Mouse (Mus musculus) bone marrow macrophage, adult 2 months (primary cell): ENCODE results near the gene Ntrk2. TPM values are rescaled to one million over a fixed set of nuclear protein-coding genes. Genes with fewer than 3 reads are reported as not detected.

Source experiments
- H3K27ac ChIP-seq: 2 replicates; pipeline ENCODE4 v1.5.1; 2012; ENCODE audit warnings: low read depth, low read length; ENCODE audit not compliant: insufficient read depth
- H3K4me1 ChIP-seq: 2 replicates; pipeline ENCODE4 v1.6.1; 2012; ENCODE audit warnings: low read length; ENCODE audit not compliant: control insufficient read depth, insufficient read depth
- H3K4me3 ChIP-seq: 2 replicates; pipeline ENCODE4 v1.5.1; 2012; ENCODE audit warnings: mild to moderate bottlenecking, low read length, moderate library complexity; ENCODE audit not compliant: insufficient read depth
- CTCF ChIP-seq: IDR thresholded peaks from 2 replicates; pipeline ENCODE4 v1.5.1; 2012; ENCODE audit warnings: low read depth, mild to moderate bottlenecking, low read length, moderate library complexity
- POLR2A ChIP-seq: IDR thresholded peaks from 2 replicates; pipeline ENCODE4 v1.6.1; 2012; ENCODE audit warnings: mild to moderate bottlenecking, low read depth, low read length, borderline replicate concordance
- polyA plus RNA-seq: library from polyadenylated mRNA; stranded (reverse); fragments of >200 nt; gene quantifications from 2 replicates; pipeline ENCODE4 v1.2.4, GENCODE M21; 2012; ENCODE audit not compliant: missing spikeins, insufficient read depth, insufficient read length

The Ntrk2 gene
- polyA plus RNA-seq, 1 experiment: not detected

DNA sequence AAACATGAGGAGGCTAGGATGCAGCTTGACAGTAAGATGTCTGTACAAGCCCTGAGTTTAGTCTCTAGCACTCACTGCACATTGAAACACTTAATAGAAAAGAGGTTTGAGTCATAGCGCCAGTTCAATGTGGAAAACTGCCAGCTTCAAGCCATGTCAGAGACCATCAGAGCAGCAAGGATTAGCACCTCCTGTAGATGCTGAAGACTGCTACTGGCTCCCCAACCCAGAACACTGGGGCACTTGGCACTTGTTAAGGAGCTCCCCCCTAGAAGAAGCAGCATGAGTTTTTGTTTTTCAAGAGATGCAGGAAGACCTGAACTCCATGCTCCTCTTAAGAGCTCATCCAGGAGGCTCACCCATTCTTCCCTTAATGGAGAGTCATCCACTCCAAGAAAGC lies 251.5 kb downstream of the Ntrk2 start:
- H3K4me1 ChIP-seq: no peaks in the 10 kb centered on the region
- H3K4me3 ChIP-seq: no peak overlapping the region
- no peak overlapping the region for H3K27ac ChIP-seq
- TF ChIP-seq POLR2A (no peak), CTCF (no peak)

- TF ChIP-seq POLR2A (no peak), CTCF (no peak)
- no peak overlapping the region for H3K4me3 ChIP-seq
- no peak overlapping the region for H3K27ac ChIP-seq
- H3K4me1 ChIP-seq: no peaks in the 10 kb centered on the region
Measured at GRCm38 (mm10) chr13:59059118-59059517, 252.7 kb downstream of the Ntrk2 start.

DNA sequence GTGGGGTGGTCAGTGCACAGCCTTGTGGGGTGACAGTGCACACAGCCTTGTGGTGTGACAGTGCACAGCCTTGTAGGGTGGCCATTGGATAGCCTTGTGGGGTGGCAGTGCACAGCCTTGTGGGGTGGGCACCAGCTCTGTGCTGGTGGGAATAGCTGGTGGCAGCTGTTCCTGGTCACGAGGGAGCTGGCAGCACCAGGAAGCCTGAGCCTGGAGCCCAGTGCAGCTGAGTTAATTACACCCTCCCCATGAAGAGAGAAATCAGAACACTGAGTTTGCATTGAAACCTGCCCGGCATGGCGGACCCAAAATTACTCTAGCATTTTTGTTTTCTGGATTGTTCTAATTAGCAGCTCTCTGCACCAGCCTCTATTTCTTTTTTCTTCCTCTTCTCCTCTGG lies 259.3 kb downstream of the Ntrk2 start:
- Histone ChIP-seq H3K4me1 (no peaks in the 10 kb centered on the region), H3K4me3 (no peak overlapping the region), H3K27ac (no peak overlapping the region)
- TF ChIP-seq CTCF (no peak), POLR2A (no peak)

GRCm38 (mm10) chr13:59073635-59074256 lies 267.4 kb downstream of the Ntrk2 start:
- Histone ChIP-seq H3K4me3 (no peak overlapping the region), H3K27ac (no peak overlapping the region), H3K4me1 (no peaks in the 10 kb centered on the region)
- TF ChIP-seq CTCF (peak; percentile 23; the same call in 1 of the 2 replicates), POLR2A (no peak)

DNA sequence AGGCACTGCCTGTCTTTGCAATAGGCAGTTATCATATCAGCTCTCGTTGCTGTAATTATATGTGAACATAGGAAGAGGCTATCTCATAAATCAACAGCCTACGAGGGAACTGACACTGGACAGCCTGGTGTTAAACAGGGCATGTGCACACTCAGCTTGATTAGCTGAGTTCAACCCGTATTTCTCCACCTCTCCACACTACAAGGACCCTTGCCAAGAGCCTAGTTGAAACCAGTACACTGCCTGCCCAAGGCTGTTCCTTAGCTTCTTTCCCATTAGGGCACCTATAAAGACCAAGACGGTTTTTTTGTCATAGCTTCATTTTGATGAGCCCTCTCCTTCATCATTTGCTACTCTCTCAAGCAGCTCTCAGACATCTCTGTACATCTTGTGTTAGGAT lies 270.1 kb downstream of the Ntrk2 start:
- H3K4me3 ChIP-seq: no peak overlapping the region
- H3K27ac ChIP-seq: no peak overlapping the region
- no peaks in the 10 kb centered on the region for H3K4me1 ChIP-seq
- TF ChIP-seq POLR2A: no peak
- TF ChIP-seq CTCF: no peak

DNA sequence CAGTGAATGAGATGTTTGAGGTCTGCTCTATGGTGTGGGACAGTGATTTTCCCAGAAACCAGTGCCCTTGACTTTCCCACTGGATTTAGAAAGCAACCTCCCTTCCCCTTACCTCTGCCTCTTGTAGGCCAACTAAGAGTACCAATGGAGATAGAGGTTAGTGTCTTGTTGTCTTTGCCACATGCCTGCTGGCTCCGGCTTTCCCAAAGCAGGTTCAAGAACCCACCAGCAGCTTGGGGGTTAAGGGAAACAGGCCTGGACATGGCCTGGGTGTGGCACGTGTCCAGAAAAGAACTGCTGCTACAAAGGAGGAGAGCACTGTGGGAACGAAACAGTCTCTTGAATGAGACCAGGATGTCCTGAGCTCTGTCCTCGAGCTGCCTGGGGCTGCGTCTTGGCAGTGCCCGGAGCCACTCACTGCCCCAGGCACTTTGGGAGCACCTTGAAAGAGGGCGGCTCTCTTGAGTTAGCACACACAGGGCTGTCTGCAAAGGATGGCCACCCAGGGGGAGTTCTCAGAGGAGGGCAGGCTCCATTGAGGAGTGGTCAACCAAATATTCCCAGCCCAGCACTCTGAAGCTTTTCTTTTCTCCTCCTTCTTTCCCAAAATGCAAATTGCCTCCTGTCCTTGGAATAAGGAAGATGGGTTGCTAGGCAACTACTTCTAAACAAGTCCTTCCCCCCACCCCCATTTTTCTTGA lies 273.5 kb downstream of the Ntrk2 start:
- TF ChIP-seq POLR2A: no peak
- Histone ChIP-seq H3K4me3 (no peak overlapping the region), H3K27ac (no peak overlapping the region), H3K4me1 (no peaks in the 10 kb centered on the region)

DNA sequence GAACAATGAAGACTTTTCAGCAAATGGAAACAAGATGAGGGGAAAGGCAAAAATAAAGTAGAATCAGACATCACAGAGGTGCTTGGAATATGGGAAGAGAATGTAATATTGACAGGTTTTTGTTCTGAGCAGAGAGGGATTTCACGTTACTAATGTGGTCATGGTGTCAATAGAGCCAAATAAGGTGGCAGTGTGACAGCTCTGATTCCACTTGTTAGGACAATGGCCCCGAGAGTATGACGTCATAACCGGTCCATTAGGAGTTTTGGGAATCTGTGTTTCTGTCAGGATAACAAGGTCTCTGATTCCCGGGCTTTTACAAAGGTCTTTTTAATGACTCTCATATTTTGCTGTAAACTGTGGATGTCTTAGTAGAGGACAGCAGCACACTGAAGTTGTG lies 274.1 kb downstream of the Ntrk2 start:
- TF ChIP-seq POLR2A (no peak), CTCF (no peak)
- Histone ChIP-seq H3K4me3 (no peak overlapping the region), H3K4me1 (no peaks in the 10 kb centered on the region), H3K27ac (no peak overlapping the region)

DNA sequence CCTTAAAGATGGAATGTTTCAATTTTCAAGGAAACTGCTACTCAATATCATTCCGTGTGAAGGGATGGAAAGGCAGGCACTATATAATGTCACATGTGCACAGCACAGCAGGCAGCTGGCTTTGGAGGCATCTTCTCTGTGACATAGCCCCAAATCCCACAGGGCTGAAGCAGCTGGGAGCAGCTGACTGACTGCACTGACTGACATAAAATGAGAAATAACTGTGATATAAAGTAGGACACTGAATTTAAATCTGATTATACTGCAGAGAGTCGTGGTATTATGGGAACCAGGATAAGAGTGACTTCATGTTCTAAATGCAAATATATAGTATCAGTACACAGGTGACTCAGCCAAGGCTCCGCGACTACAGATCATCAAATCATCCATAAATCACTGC lies 282.6 kb downstream of the Ntrk2 start:
- no peak for TF ChIP-seq POLR2A
- no peak for TF ChIP-seq CTCF
- no peak overlapping the region for H3K27ac ChIP-seq
- H3K4me3 ChIP-seq: no peak overlapping the region
- H3K4me1 ChIP-seq: no peaks in the 10 kb centered on the region

- no peak for TF ChIP-seq POLR2A
- TF ChIP-seq CTCF: no peak
- Histone ChIP-seq H3K4me1 (no peaks in the 10 kb centered on the region), H3K4me3 (no peak overlapping the region), H3K27ac (no peak overlapping the region)
Measured at GRCm38 (mm10) chr13:59091138-59091971, 285.0 kb downstream of the Ntrk2 start.
